Mouse (Mus musculus): ENCODE measurements around the gene Cpne4. TPM values are rescaled to one million over a fixed set of nuclear protein-coding genes. Genes with fewer than 3 reads are reported as not detected.

Cpne4 gene
- polyA plus RNA-seq, 1 experiment from 2014 or later, result 1.4 TPM

DNA sequence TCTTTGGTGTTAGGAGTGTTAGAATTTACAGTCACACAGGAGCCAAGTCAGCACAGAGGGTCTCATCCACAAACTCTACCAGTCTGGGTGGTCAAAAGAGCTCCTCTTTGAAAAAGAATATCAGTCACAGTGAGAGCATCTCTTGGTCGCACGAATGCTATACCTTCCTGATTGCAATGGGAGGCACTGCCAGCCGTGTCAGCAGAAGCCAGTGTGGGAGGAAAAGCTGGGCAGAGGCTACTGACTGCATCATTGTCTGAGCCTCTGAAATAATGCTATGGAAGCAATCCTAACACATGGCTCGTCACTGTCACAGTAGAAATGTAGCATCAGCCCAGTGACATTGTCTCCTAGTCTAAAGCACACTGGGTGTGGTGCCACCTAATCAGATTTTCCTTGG, 531.4 kb downstream of the Cpne4 start:
- Histone ChIP-seq H3K9me3 (ENCODE audit: control insufficient read depth, low read length) (no peaks in the 10 kb centered on the region), H3K27ac (ENCODE audit: low read depth, low read length) (no peak overlapping the region), H3K4me1 (replicated peaks; ENCODE audit: control insufficient read depth, insufficient read depth, low read length) (no peaks in the 10 kb centered on the region), H3K4me2 (no peak overlapping the region), H3K4me3 (ENCODE audit: low read depth, low read length) (no peak overlapping the region), H3K27me3 (replicated peaks; ENCODE audit: control insufficient read depth, insufficient read depth, low read length) (no peaks in the 10 kb centered on the region), H3K9ac (ENCODE audit: low read depth, low read length) (no peak overlapping the region), H3K36me3 (ENCODE audit: control insufficient read depth, insufficient read depth, low read length) (peaks cover 18% of the 10 kb centered on the region)
- DNase-seq (ENCODE audit: low spot score), result no peak
- WGBS, result 88% methylated on average over 4 of the region's 4 CpGs
- ATAC-seq (replicated peaks; ENCODE audit: low FRiP score), result no peak

GRCm38 (mm10) chr9:105080246-105080645, 533.2 kb downstream of the Cpne4 start:
- peaks cover 6% of the 10 kb centered on the region; the same call in 1 of the 2 replicates for H3K36me3 ChIP-seq (ENCODE audit: control insufficient read depth, insufficient read depth, low read length)
- no peak overlapping the region for H3K4me2 ChIP-seq
- DNase-seq (ENCODE audit: low spot score) (no peak), ATAC-seq (replicated peaks; ENCODE audit: low FRiP score) (no peak)
- WGBS, result 90% methylated on average over 3 of the region's 3 CpGs
- no peaks in the 10 kb centered on the region for H3K9me3 ChIP-seq (ENCODE audit: control insufficient read depth, low read length)
- no peaks in the 10 kb centered on the region for H3K4me1 ChIP-seq (replicated peaks; ENCODE audit: control insufficient read depth, insufficient read depth, low read length)
- no peak overlapping the region for H3K27ac ChIP-seq (ENCODE audit: low read depth, low read length)
- H3K27me3 ChIP-seq (replicated peaks; ENCODE audit: control insufficient read depth, insufficient read depth, low read length), result no peaks in the 10 kb centered on the region
- H3K9ac ChIP-seq (ENCODE audit: low read depth, low read length), result no peak overlapping the region
- no peak overlapping the region for H3K4me3 ChIP-seq (ENCODE audit: low read depth, low read length)

Small RNA genes lying within 50 kb of the gene (microRNA-seq; reads per million reads assigned to microRNA genes)
- not detected for gene Gm23391 (ENCODE audit: borderline number of aligned reads)

Other genes with a start within 250 kb of the Cpne4 start
- 0.25 and 0.53 TPM in 2 replicates for gene Acpp, start 209.5 kb upstream of the Cpne4 start, polyA plus RNA-seq (2014; fragmentation: Nextera tagmentation; extraction: Ambion mirVana)

Data from liver, embryonic 11.5 days (tissue).